Mouse (Mus musculus) adrenal gland, adult (tissue): ENCODE measurements around the gene Xirp2.

Source experiments
- DNase-seq, 2 experiments: peaks; one replicate each; pipeline ENCODE4 v3.0.0; 2022 to 2023; ENCODE audit warnings: low spot score in 1 of 2; ENCODE audit not compliant: inconsistent age in 2 of 2

Xirp2 gene

DNA sequence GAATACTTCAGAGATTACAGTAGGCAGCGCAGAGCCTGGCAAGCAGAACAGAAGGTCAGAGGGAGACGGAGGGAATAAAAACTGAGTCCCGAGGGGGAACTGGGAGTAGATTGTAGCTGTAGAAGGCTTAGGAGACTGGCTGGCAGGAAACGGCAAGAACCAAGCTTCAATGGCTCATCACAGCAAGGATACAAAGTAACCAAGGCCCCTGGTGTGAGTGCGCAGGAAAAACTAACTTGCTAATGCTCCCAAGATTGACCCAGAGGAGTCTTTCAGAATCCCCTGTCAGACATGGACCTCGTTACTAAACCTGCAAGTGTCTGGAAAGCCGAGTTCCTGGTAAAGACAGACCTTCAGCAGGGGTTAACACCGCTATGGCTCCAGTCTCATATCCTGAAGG lies 98.6 kb downstream of the Xirp2 start:
- DNase-seq = no peak

DNA sequence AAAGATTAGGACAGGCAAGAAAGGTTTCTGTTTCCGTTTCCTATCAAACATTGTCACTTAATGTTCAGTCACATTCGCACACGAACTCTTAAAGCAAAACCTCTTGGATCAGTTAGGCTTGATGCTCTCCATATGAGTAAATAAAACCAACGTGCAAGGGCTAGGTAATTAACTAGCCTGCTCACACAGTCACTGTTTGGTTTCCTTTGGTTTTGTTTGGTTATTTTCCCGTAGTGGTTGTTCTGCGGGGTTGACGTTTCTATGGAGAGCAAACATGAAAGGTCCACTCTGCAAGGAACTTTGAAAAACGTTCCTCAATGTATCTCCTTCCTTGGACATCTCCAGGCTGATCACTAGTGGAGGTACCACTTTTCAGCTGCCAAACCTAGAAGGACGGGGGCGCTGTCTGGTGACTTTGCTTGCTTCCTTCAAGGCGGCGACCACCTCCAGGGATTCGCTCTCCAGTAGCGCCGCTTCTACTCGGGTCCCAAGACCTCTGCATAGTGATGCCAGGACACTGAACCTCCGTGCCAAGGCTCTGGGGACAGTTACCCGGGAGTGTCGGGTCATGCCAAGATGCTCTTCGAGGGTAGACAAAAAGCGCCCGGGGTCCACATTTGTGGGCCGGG lies 119.2 kb downstream of the Xirp2 start:
- DNase-seq = peak in 1 of 2 experiments; percentile 18

DNA sequence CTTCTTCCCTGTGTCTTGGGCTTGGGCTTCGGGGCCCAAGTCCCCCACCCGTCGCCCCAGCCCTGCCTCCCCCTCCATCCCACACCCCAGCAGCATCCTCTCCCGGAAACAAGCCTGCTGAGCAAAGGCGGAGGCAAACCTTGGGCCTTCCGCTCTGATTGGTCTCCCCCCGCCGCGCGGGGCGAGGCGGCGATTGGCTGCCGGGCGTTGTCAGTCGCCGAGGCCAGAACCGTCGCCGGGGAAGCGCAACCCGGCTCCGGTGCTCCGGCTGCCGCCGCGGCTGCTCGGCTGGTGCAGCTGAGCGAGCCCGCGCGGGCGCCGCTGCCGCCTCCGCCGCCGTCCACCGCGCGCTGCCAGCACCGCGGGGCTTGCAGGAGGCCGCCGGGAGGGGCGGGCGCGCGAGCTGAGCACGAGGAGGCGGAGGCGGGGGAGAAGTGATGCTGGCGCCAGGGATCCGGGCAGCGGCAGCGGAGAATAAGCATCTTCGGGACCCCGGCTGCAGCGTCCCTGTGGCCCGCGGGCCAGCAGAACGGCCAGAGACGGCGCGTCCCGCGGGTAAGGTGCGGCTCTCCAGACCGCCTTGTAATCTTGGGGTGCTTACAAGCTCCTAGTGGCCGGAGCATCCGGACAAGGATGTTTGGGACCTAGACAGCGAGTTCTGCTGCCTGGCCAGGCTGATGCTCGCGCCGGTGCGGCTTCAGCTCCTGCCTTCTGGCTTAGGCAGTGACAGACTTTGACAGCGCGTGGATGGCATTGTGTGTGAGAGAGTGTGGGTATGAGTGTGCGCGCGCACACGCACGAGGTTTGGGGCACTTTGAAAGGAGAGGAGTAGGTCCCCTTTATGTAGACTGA lies 119.9 kb downstream of the Xirp2 start, which contains the start of gene B3galt1:
B3galt1 (plus strand) TSS at position 392 of the 852 bp plus-strand sequence.
- peak; percentile 76 to 90 for DNase-seq

DNA sequence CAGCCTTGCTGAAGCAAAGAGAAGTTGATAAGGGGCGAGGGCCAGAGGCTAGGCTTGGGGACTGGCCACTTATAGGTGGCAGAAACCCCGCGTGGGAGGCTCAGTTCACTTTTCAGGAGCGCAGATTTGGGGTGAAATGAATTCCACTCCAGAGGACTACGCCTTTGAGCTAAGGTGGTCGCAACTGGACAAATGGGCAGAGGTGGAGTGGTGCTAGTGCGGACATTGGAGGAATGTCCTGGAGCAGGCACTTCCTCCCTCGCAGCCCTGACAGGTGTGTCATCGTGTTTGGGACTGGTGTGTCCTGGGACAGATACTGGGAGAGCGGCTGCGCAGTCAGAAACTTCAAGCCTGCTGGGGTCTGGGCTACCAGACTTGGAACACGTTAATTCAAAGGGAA lies 120.8 kb downstream of the Xirp2 start:
- peak in 1 of 2 experiments; percentile 37 for DNase-seq

DNA sequence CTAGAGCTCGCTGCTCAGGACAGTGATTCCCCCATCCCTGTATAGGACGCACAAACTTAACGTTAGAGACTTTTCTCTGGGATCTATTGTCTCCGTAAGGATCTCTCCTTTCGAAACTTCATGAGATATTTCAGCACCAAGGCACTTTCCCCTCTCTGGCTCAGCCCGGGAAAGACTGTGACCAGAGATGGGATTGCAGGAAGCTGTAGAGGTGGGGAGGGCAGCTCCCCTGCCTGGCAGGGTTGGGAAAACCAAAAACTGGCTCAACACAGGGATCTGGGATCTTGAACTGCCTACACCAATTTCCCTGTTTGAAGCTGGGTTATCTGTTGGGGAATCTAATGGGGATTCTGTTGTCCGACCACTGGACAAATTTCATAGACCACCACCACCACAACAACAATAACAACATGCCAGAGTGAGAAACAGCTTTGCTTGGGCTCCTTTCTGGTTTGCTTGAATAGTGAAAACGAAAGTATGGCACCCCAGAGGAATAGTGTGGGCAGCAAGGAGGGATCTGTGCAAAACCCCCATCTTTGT lies 121.4 kb downstream of the Xirp2 start:
- DNase-seq = peak in 1 of 2 experiments; percentile 35
